Mouse (Mus musculus): Measurements from ENCODE around the gene Nfe2l3. TPM values are rescaled to one million over a fixed set of nuclear protein-coding genes. Genes with fewer than 3 reads are reported as not detected.

Gene Nfe2l3
- polyA plus RNA-seq, 1 experiment from 2014 or later = 7.5 TPM

DNA sequence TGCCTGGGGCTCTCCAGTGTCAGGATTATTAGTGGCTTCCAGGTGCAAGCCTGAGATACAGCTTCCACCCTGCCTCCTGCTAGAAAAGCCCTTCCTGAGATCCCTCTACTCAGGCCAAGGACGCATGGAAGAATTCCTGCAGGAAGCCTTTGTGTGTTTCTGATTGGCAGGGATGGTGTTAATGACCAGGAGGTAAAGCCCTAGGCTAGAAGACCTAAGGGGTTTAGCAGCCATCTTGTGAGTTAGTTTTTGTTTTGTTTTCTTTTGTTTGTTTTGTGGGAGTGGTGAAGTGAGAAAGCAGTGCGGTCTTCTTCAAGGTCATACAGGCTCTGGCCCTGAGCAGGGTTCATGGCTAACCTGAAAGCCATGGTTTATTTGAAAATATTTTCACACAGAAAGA, 75.1 kb downstream of the Nfe2l3 start:
- no peak overlapping the region for H3K4me3 ChIP-seq
- no peak overlapping the region for H3K27ac ChIP-seq (replicated peaks)
- H3K4me2 ChIP-seq = no peak overlapping the region
- H3K36me3 ChIP-seq = no peaks in the 10 kb centered on the region
- WGBS = 88% methylated on average over 2 of the region's 2 CpGs
- H3K27me3 ChIP-seq = no peaks in the 10 kb centered on the region
- no peaks in the 10 kb centered on the region for H3K9me3 ChIP-seq
- H3K9ac ChIP-seq = no peak overlapping the region
- ATAC-seq (ENCODE audit: low FRiP score, low read depth) = no peak
- no peaks in the 10 kb centered on the region for H3K4me1 ChIP-seq (replicated peaks)

Other genes starting within 250 kb of the Nfe2l3 start
- gene Hnrnpa2b1, start 37.2 kb downstream of the Nfe2l3 start, polyA plus RNA-seq (2015; fragmentation: Nextera tagmentation; extraction: Ambion mirVana) = 1,277 and 1,313 TPM in 2 replicates
- 335 and 378 TPM in 2 replicates for gene Cbx3, start 37.7 kb downstream of the Nfe2l3 start, polyA plus RNA-seq (2015; fragmentation: Nextera tagmentation; extraction: Ambion mirVana)
- 61.6 and 62.0 TPM in 2 replicates for gene Snx10, start 91.2 kb downstream of the Nfe2l3 start, polyA plus RNA-seq (2015; fragmentation: Nextera tagmentation; extraction: Ambion mirVana)